Mouse (Mus musculus) embryonic facial prominence, embryonic 13.5 days (tissue): ENCODE results near the gene Emp2. TPM values are rescaled to one million over a fixed set of nuclear protein-coding genes. Genes with fewer than 3 reads are reported as not detected.
"Not testable (repeated sequence)": the region's sequence is repeated elsewhere in the genome, so short reads cannot be mapped to it uniquely, and the experiment has no call there.

ENCODE experiments used
- ATAC-seq: fragments of 200-750 bp; cut with Nextera tagmentation; 2 replicates; pipeline ENCODE4 v1.8.0; 2017; ENCODE audit warnings: low read depth; ENCODE audit not compliant: insufficient number of reproducible peaks, insufficient read depth, low FRiP score, low TSS enrichment
- H3K27ac ChIP-seq: fragments of 300-500 bp; sonication (generic); 2 replicates; pipeline ENCODE4 v1.5.1; 2015; ENCODE audit warnings: moderate library complexity, mild to moderate bottlenecking, inconsistent platforms
- H3K27me3 ChIP-seq: fragments of 300-500 bp; sonication (generic); 2 replicates; pipeline ENCODE4 v1.6.1; 2015; ENCODE audit warnings: mild to moderate bottlenecking, inconsistent platforms
- H3K36me3 ChIP-seq: fragments of 300-500 bp; sonication (generic); 2 replicates; pipeline ENCODE4 v1.6.1; 2015; ENCODE audit warnings: mild to moderate bottlenecking, inconsistent platforms
- H3K4me1 ChIP-seq: fragments of 300-500 bp; sonication (generic); 2 replicates; pipeline ENCODE4 v1.6.1; 2015; ENCODE audit warnings: inconsistent platforms
- H3K4me2 ChIP-seq: fragments of 300-500 bp; sonication (generic); 2 replicates; pipeline ENCODE4 v1.6.1; 2015; ENCODE audit warnings: moderate library complexity, mild to moderate bottlenecking, inconsistent platforms
- H3K4me3 ChIP-seq: fragments of 300-500 bp; sonication (generic); 2 replicates; pipeline ENCODE4 v1.5.1; 2015; ENCODE audit warnings: mild to moderate bottlenecking, inconsistent platforms
- H3K9ac ChIP-seq: fragments of 300-500 bp; sonication (generic); 2 replicates; pipeline ENCODE4 v1.6.1; 2015; ENCODE audit warnings: mild to moderate bottlenecking, inconsistent platforms
- H3K9me3 ChIP-seq: fragments of 300-500 bp; sonication (generic); 2 replicates; pipeline ENCODE4 v1.6.1; 2016; ENCODE audit warnings: inconsistent platforms
- whole genome bisulfite sequencing: fragments of 180-500 bp; shearing (Covaris S2); methylation state at CpG from one replicate; pipeline ENCODE4 v1.1.7; 2015; ENCODE audit warnings: mixed read lengths; 5-methylcytosine and 5-hydroxymethylcytosine counted together
- microRNA-seq: library from miRNA; unstranded; fragments of <30 nt; microRNA quantifications from one replicate; pipeline ENCODE4, GENCODE M21; 2016
- polyA plus RNA-seq: library from polyadenylated mRNA; unstranded; fragments of >200 nt; fragmentation: Nextera tagmentation; extraction: Ambion mirVana; gene quantifications from 2 replicates; pipeline ENCODE4 v1.2.1, GENCODE M21; 2015

The Emp2 gene
- polyA plus RNA-seq, 1 experiment from 2014 or later: 32.6 TPM

DNA sequence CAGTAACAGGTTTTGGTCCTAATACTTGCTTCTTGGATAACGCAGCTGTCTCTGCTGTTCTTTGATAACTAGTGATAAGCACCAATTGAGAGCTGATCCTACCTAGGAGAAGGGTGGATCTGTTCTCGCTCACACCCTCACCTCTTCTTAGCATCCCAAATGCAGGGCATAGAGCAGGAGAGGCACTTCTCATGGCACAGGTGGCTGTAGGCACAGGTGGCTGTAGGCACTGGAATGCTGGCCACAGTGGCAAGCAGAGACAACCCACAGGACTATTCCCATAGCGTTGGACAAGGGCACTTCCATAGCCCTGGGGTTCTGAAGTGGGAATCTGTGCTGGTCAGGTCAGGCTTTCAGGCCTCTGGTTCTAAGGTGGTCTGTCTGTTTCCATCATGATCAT lies 31.9 kb downstream of the Emp2 start:
- peaks cover 4% of the 10 kb centered on the region for H3K4me1 ChIP-seq
- no peak overlapping the region for H3K27ac ChIP-seq
- no peaks in the 10 kb centered on the region for H3K27me3 ChIP-seq
- no peak overlapping the region for H3K4me3 ChIP-seq
- H3K4me2 ChIP-seq: no peak overlapping the region
- no peak for ATAC-seq
- WGBS: 81% methylated on average over 3 of the region's 3 CpGs
- 0 out of 2 replicates have a peak, but pooled peaks cover 4% of the 10 kb centered on the region for H3K36me3 ChIP-seq
- no peak overlapping the region for H3K9ac ChIP-seq
- no peaks in the 10 kb centered on the region for H3K9me3 ChIP-seq

DNA sequence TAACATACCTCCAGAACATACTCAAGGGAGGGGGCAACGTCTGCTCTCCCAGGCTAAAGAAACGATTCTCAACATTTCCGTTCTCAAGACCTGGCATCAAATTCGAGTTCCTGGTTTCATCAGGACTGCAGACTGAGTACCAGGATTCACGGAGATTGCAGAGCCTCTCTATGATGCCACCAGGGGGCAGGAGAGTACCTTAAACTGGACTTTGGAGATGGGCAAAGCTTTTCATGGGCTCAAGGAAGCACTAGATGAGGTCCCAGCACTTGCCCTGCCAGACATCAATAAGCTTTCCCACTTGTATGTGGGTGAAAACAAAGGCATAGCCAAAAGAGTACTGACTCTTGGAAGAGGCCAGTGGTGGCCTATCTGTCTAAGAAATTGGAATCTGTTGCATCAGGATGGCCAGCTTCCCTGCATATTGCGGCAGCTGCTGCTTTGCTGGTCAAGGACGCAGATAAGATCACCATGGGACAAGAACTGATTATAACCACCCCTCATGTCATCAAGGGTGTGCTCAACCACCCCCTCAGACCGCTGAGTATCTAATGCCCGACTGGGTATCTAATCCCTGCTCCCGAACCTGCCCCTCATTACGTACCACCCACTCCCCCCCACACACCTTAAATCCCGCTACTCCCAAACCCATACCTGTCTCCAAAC lies 33.3 kb downstream of the Emp2 start:
- Histone ChIP-seq H3K4me2 (no peak overlapping the region), H3K4me1 (no peaks in the 10 kb centered on the region), H3K9ac (no peak overlapping the region), H3K36me3 (0 out of 2 replicates have a peak, but pooled peaks cover 4% of the 10 kb centered on the region), H3K9me3 (no peaks in the 10 kb centered on the region), H3K27ac (no peak overlapping the region), H3K4me3 (no peak overlapping the region), H3K27me3 (no peaks in the 10 kb centered on the region)
- ATAC-seq: no peak
- 51% methylated on average over 12 of the region's 12 CpGs for WGBS

DNA sequence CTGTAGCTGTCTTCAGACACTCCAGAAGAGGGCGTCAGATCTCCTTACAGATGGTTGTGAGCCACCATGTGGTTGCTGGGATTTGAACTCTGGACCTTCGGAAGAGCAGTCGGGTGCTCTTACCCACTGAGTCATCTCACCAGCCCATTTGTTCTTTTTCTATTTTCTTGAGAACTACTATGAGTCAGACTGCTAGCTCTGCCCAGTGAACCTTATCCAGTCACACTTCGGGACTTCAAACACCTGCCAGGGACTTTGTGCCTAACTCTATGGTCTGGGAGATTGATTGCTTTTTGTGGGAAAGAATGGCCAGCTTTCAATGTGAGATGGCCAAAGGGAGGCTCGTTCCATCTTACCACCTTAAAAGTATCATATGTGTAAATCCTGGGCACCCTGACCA lies 37.0 kb downstream of the Emp2 start:
- H3K9ac ChIP-seq, H3K9me3 ChIP-seq, H3K4me1 ChIP-seq, H3K27ac ChIP-seq, H3K4me3 ChIP-seq, H3K4me2 ChIP-seq, H3K36me3 ChIP-seq, H3K27me3 ChIP-seq, ATAC-seq: not testable (repeated sequence)
- 87% methylated on average over 5 of the region's 5 CpGs for WGBS

DNA sequence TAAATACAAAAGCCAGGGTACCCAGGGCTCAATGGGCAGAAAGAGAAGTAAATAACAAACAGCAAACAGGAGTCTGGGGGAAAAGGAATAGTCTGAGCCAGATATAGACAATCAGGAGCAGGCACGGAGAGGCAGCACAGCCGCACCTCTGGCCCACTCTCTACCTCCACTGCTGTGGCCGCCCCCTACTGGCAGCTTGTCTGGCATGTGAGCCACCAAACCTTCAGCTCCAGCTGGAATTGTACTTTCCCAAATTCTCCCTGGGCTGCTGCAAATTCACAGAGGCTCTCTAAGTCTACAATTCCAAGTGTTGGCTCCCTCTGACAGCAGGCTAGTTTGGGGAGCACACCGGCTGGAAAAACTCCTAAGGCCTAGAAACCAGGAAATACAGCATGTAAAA lies 39.3 kb downstream of the Emp2 start:
- H3K9me3 ChIP-seq: peaks cover 6% of the 10 kb centered on the region; the same call in 1 of the 2 replicates
- no peaks in the 10 kb centered on the region for H3K36me3 ChIP-seq
- H3K9ac ChIP-seq: no peak overlapping the region
- H3K4me2 ChIP-seq: no peak overlapping the region
- H3K27ac ChIP-seq: no peak overlapping the region
- no peaks in the 10 kb centered on the region for H3K4me1 ChIP-seq
- ATAC-seq: no peak
- no peaks in the 10 kb centered on the region for H3K27me3 ChIP-seq
- 68% methylated on average over 4 of the region's 4 CpGs for WGBS
- H3K4me3 ChIP-seq: no peak overlapping the region

DNA sequence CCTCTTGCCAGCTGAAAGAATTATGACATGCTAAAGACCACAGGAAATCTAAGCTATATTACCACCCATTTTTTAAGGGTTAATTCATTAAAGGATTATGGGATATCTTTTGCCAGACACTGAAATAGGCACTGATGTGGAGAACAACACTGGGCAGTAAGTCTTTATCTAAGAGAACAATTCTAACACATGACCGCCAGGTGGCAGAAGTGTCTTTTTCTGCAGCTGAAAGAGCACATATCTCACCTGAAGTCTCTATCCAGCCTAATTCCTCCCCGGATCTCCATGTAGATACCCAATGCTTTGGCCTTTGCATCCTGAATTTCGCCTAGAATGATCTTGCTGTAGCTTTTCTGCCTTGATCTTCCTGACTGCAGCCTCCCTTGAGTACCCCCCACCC lies 41.5 kb downstream of the Emp2 start:
- WGBS: 28% methylated on average over 3 of the region's 3 CpGs
- Histone ChIP-seq H3K9me3 (peaks cover 6% of the 10 kb centered on the region; the same call in 1 of the 2 replicates), H3K4me2 (no peak overlapping the region), H3K27ac (no peak overlapping the region), H3K4me3 (no peak overlapping the region), H3K36me3 (no peaks in the 10 kb centered on the region), H3K27me3 (no peaks in the 10 kb centered on the region), H3K9ac (no peak overlapping the region), H3K4me1 (no peaks in the 10 kb centered on the region)
- ATAC-seq: no peak; the same call in 1 of the 2 replicates

DNA sequence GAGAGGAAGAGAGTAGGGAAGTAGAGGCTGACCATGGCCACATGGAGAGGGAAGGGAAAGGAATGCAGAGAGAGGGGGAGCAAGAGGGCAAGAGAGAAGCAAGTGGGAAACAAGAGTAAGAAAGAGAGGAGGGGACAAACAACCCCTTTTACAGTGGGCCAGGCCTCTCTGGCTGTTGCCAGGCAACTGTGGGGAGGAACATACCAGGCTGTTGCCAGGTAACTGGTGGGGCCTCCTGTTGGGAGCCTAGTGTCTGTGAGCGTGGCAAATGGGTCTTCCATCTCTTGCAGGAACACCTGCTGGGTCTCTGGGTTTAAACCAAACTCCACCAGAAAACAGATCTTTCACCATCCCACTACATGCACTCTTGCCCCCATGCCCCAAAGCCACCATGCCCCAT lies 59.8 kb downstream of the Emp2 start:
- WGBS: 55% methylated on average over 1 of the region's 1 CpGs
- no peak overlapping the region for H3K9ac ChIP-seq
- no peak overlapping the region for H3K4me2 ChIP-seq
- ATAC-seq: no peak
- H3K36me3 ChIP-seq: no peaks in the 10 kb centered on the region
- H3K27ac ChIP-seq: no peak overlapping the region
- H3K27me3 ChIP-seq: no peaks in the 10 kb centered on the region
- no peak overlapping the region for H3K4me3 ChIP-seq
- no peaks in the 10 kb centered on the region for H3K4me1 ChIP-seq
- H3K9me3 ChIP-seq: no peaks in the 10 kb centered on the region

DNA sequence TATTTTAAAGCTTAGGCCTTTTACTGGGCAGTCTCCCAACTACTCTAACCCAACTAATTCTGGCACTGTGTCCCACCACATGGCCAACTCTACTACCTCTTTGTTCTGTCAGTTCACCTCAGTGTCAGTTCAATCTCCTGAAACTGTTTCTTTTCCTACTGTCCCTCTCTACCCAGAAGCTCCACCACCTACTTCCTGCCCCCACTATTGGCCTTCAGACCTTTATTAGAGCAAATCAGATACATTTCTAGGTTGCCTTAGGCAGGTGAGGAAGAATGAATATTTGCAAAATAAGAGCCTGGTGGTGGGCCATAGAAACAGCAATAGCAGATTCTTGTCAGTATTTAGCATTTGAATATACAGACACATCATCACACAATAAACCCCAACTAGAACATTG lies 77.2 kb downstream of the Emp2 start:
- no peak overlapping the region for H3K9ac ChIP-seq
- H3K27ac ChIP-seq: no peak overlapping the region
- no peaks in the 10 kb centered on the region for H3K36me3 ChIP-seq
- H3K4me2 ChIP-seq: no peak overlapping the region
- H3K4me3 ChIP-seq: no peak overlapping the region
- ATAC-seq: no peak
- no peaks in the 10 kb centered on the region for H3K4me1 ChIP-seq
- H3K27me3 ChIP-seq: no peaks in the 10 kb centered on the region
- H3K9me3 ChIP-seq: no peaks in the 10 kb centered on the region

Small RNA genes within 50 kb of the gene (microRNA-seq; reads per million reads assigned to microRNA genes)
- not detected for gene Gm22932

Other genes with a start within 250 kb of the Emp2 start
- 1.9 and 4.7 TPM in 2 replicates for gene Rpl39l, start 143.7 kb downstream of the Emp2 start, polyA plus RNA-seq
- 1.6 TPM in 2 replicates for gene Atf7ip2, start 121.3 kb downstream of the Emp2 start, polyA plus RNA-seq
- 0.80 and 1.00 TPM in 2 replicates for gene Tekt5, start 81.5 kb upstream of the Emp2 start, polyA plus RNA-seq
- gene Nubp1, start 98.0 kb upstream of the Emp2 start, polyA plus RNA-seq: 63.6 and 66.4 TPM in 2 replicates
- 22.9 and 24.4 TPM in 2 replicates for gene Tvp23a, start 133.4 kb upstream of the Emp2 start, polyA plus RNA-seq
- gene Ciita, start 166.1 kb upstream of the Emp2 start, polyA plus RNA-seq: 0.30 TPM in 2 replicates
- 23.5 and 24.8 TPM in 2 replicates for gene Dexi, start 229.1 kb upstream of the Emp2 start, polyA plus RNA-seq
- 37.9 and 42.0 TPM in 2 replicates for gene Clec16a, start 231.4 kb upstream of the Emp2 start, polyA plus RNA-seq